Mouse (Mus musculus) T-helper 1 cell (primary cell): Measurements from ENCODE around the gene Rchy1.
"Not testable (repeated sequence)": the region's sequence is repeated elsewhere in the genome, so short reads cannot be mapped to it uniquely, and the experiment has no call there.

Source experiments
- in situ Hi-C: fragments of 300-600 bp; cut with MboI, MseI; formaldehyde crosslinking; loops from one replicate; pipeline ENCODE4 v1.15.1; 2025; ENCODE audit warnings: high pct_unique_total_duplicates

Gene Rchy1

DNA sequence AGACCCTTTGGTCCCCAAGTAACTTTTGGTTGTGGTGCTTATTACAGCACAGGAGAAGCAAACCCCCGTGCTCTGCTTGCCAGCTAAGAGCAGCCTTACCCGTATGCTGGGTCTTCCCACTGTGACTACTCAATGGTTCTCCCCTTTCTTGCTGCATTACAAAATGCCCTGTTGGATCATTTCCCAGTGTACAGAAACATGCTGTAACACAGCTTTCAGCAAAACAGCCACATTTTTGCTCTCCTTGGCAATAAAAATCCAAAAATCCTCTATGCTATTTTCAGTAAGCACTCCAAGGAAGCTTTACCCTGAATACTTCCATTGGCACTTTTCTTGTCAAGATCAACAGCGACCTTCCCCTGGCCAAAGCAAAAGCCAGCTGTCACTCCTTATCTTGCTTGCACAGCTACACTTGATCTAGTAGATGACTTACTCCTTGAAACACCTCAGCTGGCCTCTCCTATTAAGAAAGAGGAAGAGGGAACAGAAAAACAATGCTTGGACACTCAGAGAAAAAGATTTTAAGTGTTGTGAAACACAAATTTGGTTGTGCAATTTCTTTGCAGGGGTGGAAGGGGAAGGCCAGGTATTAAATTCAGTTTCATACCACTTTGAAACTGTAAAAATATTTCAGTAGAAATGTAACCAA lies 2.1 kb downstream of the Rchy1 start:
- in situ Hi-C loops = no loop called here

DNA sequence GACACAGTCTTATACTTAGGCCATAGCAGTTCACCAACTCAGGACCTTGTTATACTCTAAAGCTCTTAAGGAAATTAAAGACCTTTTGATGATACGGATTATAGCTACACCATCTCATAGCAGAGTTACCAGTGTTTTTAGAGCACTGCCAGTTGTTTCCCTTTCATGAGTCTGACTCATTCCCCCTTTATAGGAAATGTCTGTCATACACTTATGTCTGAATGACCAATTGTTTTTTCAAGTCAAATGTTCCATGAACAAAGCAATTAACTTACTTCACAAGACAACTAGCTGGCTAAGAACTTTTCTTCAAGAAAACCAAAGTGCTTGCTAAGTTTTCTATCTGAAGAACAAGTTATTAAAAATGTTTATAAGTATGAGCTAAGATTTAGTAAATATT lies 2.9 kb downstream of the Rchy1 start:
- in situ Hi-C loops = no loop called here

DNA sequence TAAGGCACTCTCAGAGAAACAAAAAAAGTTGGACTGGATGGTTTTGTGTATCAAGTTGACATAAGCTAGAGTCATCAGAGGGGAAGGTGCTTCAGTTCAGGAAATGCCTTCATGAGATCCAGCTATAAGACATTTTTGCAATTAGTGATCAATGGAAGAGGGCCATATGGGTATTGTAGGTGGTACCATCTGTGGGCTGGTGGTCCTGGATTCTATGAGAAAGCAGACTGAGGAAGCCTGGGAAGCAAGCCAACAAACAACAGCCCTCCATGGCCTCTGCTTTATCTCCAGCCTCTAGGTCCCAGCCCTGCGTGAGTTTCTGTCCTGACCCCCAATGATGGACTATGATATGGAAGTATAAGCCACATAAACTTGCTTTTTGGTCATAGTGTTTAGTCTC lies 3.8 kb downstream of the Rchy1 start:
- in situ Hi-C loops = no loop called here

DNA sequence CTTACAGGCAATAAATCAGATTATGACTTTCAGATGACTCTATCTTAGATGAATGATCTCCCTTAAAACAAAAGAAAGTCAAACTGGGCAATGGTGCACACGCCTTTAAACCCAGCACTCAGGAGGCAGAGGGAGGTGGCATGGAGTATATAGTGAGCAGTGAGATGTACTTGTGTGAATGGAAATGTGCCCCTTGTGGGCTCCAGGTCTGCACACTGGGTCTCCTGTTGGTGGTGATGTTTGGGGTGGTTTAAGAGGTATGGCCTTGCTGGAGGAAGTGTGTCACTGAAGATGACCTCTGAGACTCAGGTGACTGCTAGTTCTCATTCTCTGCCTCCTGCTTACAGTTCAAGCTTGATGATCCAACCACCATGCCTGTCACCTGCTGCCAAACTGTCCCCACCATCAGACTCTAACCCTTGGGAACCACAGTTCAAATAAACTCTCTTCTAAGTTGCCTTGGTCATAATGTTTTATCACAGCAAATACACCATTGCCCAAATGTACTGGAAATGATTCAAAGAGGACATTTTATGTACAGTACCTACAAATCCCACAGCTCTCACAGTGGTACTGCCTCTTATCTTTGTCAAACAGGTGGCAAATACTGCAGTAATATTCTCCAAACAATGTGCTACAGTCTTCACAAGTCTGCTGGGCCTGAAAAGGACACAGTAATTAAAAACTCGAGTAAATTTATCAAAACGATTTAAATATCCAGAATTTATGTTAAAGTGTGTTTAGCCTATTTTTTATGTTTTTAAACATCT lies 5.7 kb downstream of the Rchy1 start:
- in situ Hi-C loops = no loop called here

DNA sequence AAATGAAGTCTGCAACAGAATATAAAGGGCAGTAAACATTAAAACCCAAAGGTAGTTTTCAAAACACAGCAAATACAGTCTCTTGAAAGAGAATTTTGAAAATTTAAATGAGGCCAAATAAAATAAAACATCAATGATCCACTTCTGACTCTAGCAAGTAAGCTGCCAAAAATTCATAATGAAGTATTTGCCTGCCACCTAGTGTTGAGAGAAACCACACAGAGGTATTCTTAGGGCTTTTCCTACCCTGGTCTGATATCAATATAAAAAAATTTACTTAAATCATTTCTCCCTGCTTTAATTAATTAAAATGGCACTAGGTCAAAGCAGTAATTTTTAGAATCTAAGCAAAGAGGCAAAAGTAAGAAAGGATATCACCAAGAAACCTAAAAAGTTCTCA lies 11.5 kb downstream of the Rchy1 start:
- in situ Hi-C loops = no loop called here

DNA sequence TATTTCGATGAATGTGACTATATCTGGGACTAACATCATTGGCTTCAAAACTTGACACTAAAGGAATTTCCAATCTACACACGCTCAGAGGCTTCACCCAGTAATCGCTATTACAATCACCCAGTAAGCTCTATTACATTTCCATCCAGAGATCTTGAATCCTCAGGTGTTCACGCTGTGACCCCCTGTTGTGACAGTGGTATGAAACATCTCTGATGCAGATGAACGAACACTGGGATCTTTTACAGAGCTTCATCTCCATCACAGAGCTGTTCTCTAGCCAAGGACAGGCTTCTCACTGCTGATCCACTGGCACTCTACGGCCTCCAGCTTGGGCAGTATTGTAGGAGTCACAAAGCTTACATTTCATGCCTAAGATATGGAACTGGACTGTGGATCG lies 13.4 kb downstream of the Rchy1 start:
- in situ Hi-C loops = no loop called here

DNA sequence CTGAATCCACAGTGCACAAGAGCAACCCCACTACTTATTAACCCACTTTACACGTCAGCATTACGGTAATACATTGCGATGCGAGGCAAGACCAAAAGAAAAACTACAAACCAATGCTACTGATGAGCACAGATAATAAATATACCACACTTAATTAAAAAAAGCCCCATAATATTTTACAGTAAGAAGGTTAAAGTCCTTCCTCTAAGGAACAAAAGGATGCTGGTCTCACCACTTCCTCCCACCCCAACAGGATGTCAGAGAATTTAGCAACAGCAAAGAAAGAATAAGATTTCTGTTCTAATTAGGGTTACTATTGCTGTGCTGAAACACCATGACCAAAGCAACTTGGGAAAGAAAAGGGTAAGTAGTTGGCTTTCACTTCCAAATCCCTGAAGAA lies 15.9 kb downstream of the Rchy1 start:
- in situ Hi-C loops = no loop called here

DNA sequence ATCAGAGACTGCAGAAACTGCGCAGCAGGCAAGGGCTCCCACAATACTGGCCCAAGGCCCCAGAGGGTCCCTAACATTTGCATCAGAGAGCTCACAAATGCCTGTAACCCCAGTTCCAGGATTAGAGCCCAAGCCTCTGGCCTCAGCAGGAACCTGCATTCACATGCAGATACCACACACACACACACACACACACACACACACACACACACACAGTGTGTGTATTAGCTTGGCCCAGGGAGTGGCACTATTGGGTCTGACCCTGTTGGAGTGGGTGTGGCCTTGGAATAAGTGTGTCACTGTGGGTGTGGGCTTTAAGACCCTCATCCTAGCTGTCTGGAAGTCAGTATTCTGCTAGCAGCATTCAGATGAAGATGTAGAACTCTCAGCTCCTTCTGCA lies 17.3 kb downstream of the Rchy1 start:
- in situ Hi-C loops = not testable (repeated sequence)

DNA sequence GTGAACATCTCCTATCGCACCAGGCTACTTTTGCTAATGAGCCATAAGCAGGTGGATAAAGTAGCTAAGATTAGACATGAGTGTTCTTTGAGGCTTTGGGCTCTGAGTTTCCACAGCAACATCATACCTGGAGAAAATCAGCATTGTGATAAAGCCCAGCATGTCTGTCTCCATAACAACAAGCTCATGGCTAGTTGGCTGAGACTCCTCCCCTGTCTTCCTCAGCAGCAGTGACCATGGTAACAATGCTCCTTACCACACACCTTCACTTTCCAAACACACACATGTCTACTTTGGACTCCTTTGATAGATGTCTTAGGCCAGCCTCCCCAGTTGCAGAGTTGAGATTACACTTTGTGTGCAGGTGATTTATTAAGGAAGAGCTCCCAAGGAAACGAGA lies 49.6 kb downstream of the Rchy1 start:
- in situ Hi-C loops = no loop called here

DNA sequence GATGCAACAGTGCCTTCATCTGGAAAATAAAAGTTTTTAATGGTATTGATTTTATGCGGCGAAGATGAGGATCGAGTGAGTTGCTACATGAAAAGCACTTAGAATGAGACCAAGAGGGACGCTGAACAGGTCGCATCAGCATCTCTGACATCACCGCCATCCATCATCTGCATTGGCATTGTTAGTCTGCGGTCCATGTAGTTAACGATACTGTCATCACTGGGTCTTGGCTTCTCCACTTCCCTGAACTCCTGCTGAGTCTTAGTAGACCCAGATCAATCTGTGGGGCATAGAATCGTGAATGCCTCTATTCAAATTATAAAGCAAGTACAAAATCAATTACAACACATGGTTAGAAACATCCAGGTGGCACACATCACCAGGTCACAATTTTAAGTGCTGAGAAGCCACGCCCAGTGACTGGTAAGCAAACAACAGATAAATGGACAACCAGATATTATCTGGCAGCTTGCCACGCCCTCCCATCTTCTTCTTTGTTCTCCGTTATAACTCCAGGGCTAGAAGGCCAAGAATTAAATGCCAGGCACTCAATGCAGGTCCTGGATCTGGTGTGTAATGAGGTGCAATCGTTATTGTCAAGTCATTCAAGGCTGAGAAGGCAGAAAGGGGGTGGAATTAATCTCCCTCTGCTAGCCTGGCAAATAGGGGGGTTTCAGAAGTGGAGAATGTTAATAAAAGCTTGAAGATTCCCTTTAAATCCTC lies 51.3 kb downstream of the Rchy1 start:
- in situ Hi-C loops = no loop called here

DNA sequence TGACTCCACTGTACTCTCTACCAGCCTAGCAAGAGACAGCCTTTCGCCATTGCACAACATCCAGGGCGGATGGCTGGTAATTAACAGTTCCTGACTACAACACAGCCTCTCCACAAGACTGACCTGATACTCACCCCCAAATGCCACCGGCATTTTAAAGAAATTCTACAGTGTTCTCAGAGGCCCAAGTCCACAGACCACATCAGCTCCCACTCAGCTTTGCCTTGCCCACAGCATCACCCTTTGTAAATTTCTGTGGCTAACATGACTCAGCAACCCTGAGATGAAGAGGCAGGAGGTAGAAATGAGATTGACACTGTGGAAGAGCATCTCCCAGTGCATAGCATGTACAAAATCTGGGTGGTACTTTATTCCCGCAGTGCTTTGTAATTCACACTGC lies 52.3 kb downstream of the Rchy1 start:
- in situ Hi-C loops = no loop called here

DNA sequence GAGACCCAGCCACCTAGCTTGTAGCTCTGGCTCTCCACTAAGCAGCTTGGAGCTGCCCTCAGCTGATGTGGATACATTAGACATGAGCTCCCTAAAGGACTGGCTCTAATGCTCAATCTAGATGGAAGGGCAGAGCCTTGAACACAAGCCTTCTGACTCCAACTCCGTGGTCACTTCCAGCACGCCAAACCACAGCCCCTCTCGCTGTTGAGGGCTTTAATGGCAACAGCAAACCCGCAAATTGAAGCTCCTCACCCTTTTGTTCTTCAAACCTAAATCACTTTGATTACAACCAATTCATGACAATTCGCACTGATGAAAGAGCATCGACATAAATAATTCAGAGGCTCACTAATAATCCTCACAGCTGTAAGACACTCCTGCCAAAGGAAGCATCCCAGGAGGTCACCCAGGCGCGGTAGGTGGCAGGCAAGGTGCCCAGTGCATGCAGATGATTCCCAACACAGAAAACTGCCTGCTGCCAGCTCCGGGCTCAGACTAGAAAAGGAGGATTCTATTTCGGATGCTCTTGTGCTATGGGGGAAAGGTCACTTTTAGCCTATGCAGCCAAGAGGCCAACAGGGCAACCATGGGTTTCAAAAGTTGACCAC lies 53.8 kb downstream of the Rchy1 start:
- in situ Hi-C loops = no loop called here
